Mouse (Mus musculus) frontal cortex, postnatal 14 days (tissue): ENCODE measurements around the gene Polr3b.

ENCODE experiments used
- DNase-seq, 2 experiments: peaks; one replicate each; pipeline ENCODE4 v3.0.0; 2022; ENCODE audit warnings: low spot score in 2 of 2

Gene Polr3b

GRCm38 (mm10) chr10:84610783-84611182, 11.3 kb upstream of the Polr3b start:
- no peak for DNase-seq

GRCm38 (mm10) chr10:84611664-84612063, 10.4 kb upstream of the Polr3b start:
- DNase-seq, result no peak

- no peak for DNase-seq
These were observed 9.8 kb upstream of the Polr3b start for GRCm38 (mm10) chr10:84612281-84612680.

GRCm38 (mm10) chr10:84613366-84613765, 8.7 kb upstream of the Polr3b start:
- no peak for DNase-seq

DNA sequence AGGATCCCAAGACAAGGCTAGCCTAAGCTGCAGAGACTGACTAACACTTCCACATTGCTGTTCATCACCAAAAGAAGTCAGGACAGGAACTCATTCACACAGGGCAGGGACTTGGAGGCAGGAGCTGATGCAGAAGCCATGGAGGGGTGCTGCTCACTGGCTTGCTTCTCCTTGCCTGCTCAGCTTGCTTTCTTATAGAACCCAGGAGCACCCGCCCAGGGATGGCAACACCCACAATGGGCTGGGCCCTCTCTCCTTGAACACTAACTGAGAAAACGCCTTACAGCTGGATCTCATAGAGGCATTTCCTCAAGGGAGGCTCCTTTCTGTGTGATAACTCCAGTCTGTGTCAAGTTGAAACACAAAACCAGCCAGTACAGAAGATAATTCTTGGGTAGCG, 7.0 kb upstream of the Polr3b start:
- DNase-seq, result no peak

DNA sequence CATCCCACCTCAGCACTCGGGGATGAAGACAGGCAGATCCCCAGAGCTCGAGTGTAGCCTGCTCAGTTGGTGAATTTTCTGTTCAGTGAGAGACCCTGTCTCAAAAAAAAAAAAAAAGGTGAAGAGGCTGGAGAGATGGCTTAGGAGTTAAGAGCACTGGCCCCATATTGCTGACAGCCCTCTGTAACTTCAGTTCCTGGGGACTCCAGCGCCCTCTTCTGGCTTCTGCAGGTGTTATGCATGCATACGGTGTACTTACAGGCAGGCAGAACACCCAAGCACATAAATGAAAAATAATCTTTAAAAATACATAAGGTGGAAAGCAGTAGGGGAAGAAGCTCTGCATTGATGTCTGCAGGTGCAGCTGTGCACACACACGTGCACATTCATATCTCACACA, 9.1 kb downstream of the Polr3b start:
- no peak for DNase-seq

- no peak for DNase-seq
These were observed 9.9 kb downstream of the Polr3b start for GRCm38 (mm10) chr10:84632005-84632404.

DNA sequence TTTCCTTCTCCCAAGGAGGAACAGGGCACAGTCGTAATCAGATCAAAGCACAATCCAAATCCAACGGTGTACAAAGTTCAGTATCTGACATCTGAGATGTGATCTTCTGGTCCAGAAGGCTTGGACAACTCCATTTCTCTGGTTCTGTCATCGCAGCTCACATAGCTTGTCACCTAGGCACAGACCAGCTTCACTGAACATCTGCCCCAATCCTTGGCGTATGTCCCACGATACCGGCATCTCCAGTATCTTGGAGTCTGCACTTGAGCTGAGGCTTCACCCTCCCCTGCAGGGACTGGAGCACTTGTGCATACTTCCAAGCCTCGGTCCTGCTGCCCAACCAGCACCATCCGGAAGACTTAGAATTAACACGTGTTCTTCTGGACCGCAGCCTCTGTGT, 14.6 kb downstream of the Polr3b start:
- DNase-seq, result no peak

- no peak for DNase-seq
These were observed 16.3 kb downstream of the Polr3b start for GRCm38 (mm10) chr10:84638382-84638781.

DNA sequence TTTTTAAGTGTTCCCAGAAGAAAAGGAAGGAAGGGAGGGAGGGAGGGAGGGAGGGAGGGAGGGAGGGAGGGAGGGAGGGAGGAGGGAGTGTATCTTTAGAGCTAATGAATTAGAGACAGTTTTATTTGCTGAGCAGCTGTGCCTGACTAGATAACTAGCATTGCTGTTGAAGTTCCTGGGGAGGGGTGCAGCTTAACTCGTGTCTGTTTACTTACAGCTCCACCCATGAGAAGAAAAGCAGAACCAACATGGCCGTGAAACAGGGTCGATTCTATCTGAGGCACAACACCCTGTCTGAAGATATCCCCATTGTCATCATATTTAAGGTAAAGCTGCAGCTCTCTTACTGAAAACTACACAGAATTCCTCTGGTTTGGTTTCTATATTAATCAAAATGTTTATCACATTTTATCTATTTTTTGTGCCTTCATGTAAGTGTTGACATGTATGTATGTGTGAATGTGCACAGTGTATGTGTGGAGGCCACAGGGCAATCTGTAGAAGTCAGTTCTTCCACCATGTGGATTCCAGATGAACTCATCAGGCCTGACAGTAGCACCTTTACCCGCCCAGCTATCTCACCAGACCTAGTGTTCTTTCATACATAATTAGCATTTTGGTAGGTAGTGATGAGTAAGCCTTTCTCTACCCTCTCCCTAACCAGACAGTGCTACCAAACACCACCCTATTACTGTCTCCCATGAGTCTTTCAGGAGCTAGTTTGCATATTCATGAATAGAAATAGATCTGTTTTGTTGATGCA, 17.6 kb downstream of the Polr3b start:
- DNase-seq, result no peak

DNA sequence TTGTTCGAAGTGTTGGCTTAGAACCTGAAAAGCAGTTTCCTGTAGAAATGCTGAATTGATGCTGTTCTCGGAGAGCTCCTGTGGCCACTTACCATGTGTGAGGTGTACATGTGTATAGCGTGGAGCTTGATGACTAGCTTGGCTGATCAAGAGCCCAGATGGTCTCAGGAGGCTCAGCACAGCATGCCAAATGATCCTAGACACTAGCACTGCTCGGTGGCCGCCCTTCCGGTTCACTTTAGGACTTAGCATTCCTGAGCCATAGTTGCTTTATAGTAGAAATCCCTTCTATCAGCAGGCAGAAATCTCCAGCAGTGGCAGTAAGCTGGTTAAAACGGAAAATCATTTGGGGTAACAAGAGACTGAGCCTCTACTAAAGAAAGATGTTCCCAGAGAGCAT, 18.8 kb downstream of the Polr3b start:
- no peak for DNase-seq

DNA sequence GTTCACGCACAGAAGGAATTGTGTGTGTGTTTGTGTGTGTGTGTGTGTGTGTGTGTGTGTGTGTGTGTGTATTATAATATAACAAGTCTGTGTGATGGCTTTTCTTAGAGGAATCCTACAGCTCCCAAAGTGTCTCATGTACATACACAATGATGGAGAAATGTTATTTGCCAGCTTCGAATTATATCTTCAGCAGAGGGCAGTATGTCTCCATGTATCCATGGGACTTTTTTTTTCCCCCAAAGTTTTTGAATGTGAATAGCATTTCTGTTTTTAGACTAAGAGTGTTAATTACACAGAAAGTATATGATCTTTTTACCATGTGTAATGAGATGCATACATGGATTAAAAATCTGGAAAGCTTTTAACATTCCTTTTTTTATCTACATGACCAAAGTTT, 19.5 kb downstream of the Polr3b start:
- no peak for DNase-seq

- DNase-seq, result no peak
These were observed 23.8 kb downstream of the Polr3b start for GRCm38 (mm10) chr10:84645940-84646339.

DNA sequence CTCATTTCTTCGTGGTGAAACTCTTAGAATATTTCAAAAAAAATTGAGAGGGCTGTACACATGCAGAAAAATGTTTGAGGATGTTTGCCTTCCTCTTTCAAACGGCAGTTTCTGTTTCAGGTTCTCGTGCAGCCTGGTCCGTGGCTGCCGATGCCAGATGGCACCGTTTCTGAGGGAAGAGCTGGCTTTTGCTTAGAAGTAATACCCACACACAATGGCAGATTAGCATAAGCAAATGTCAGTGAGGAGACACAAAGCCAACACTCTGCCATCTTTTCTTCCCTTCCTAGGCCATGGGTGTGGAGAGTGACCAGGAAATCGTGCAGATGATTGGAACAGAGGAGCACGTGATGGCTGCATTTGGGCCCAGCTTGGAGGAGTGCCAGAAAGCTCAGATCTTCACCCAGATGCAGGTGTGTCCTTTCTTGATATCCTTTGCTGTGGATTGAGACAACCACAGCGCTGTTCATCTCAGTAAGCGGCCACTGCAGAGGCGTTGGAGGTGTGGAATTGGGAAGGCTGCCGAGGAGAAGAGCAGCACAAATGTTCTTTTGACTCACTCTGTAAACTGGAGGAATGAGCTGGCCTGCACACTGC, 24.5 kb downstream of the Polr3b start:
- peak; percentile 36 to 40 for DNase-seq

DNA sequence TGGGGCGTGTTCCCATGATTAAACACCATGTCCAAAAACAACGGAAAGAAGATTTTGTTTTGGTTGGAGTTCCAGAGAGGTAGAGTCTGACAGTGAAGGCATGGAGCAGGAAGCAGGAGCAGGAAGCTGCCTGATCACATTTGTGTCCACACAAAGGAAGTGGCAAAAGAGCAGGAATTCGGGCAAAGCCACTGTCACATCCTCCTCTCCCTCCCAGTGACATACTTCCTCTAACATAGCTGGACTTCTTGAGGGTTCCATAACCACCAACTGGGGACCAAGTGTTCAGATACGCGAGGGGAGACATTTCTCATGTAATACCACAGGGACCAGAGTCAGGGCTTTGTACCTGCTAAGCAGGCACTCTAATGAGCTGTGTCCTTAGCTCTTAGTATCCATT, 25.2 kb downstream of the Polr3b start:
- DNase-seq, result no peak

GRCm38 (mm10) chr10:84648911-84649310, 26.8 kb downstream of the Polr3b start:
- no peak for DNase-seq

DNA sequence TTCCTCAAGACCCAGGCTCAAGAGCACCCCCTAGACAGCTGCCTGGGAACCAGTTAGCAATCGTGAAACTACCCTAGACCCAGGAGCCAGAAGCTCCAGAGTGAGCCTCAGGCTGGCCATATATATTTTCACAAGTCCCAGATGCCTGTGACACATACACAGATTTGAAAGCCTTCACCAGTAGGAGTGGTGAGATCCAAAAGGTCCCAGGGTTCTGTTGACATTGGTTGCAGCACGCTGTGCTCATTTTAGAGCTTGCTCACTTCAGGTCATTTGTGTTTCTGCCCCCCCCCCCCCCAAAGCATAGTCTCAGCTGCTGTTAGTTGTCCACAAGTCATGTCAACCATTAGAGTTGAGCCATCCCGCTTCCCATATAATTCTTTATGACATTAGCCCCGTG, 31.9 kb downstream of the Polr3b start:
- no peak for DNase-seq

DNA sequence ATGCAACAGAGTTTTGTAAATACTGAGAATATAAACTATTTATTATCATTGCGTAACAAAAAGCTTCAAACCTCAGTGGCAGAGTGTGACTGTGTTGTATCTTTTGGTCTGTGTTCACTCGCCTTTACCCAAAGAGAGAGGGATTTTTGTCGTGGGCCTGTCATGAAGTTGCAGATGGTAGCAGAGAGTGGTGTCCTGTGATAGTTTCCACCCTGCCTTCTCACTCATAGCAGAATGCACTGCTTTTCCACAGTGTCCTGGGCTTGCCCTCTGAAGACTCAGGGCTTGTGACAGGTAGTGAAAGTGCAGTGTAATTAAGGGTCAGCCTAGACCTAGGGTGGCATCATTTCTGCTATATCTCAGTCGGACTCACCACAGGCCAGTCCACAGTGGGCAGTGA, 32.6 kb downstream of the Polr3b start:
- DNase-seq, result no peak

DNA sequence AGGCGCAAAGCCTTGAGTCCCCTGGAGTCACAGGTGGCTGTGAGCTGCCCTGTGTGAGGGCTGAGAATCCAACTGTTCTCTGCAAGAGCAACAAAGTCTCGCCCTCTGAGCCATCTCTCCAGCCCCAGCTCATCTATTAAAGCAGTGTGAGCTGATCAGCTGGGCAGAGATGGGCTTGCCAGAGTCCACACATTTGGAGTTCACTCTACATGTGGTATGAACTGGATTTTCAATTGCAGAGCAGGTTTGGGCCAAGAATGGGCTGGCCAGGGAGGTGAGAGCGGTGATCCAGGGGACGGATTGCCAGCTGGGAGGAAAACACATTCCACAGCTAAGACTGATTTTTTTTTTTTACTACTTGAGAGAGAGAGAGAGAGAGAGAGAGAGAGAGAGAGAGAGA, 34.5 kb downstream of the Polr3b start:
- no peak for DNase-seq

DNA sequence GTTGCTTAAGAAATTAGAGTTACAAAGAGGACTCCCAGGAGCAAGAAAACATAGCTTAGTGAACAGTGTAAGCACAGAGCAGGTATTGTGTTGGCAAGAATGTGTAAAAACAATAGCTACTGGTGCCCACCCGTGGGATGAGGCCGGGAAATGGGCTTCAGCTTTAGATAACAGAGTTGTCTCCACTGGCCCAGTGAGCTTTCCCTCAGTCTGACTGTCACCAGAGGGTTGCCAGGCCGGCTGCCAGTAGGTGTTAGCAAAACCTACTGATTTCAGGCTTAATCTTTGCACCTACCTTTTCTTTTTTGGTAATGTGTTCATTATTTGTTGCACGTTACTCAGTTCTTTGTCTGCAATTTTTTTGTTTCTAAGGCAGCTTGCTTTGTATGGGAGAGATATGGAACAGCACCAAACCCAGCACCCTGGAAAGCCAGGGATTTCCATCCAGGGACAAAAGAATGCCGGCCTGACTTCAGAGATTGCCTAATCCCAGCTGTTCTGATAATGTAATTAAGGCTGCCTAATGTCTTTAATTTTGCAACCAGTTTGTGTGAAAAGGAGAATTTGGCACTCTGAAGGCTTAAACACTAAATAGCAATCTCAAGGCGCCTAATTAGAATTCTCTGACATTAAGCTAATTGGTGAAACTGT, 35.5 kb downstream of the Polr3b start:
- no peak for DNase-seq

DNA sequence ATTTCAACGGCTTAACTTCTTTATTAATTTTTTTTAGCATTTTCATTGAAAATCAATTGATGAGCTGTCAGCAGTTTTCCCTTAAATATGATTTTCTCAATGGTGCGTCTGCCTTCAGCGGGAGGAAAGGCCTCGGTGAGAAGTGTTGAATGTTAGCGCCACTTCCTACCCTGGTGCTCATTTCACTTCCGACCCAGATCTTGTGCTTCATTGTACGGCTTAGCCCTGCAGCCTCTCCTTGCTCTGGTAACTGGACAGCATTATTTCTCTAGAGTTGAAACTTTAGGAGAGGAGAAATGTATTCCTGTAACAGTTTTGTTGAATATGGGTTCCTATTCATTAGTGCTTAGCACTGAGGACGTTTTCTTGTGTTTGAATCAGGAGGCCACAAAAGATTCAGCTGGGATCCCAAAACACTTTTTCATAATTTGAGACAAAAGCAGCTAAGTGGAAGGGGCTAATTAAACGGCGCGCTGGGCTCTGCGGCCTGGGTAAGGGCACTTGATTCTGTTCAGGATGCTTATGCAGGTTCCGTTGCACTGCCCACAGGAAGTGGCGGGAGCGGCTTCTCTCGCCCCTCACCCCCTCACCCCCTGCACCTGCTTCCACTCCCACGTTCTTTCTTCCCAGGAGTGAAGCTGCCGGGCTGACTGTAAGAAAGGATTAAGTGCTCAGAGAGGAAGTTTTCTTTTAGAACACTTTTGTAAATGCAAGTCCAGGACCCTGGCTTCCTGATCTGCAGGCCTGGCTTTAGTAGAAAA, 36.2 kb downstream of the Polr3b start:
- no peak for DNase-seq

DNA sequence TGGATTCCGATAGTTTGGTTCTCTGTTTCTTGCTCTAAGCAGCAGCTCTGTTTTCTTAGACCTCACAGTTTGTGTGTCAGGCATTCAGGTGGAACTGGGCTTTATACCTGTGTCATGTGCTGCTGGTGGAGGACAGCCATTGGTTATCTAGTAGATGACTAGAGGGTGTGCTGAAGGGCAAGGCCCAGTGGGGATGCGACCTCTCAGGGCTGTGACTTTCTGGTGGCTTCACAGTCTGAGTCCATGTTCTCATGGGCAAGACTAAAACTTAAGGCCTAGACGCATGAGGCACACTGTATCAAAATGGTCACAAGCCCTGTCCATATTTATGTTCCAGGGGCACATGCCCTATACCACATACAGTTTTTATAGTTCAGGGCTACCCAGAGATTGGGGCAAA, 37.2 kb downstream of the Polr3b start:
- no peak for DNase-seq

GRCm38 (mm10) chr10:84662138-84662537, 40.0 kb downstream of the Polr3b start:
- DNase-seq, result no peak
